Mouse (Mus musculus) cerebellum, adult 18-20 months (tissue): ENCODE measurements at regions not wholly inside any gene's neighbourhood (a gene's known extent, or its start where the extent isn't known, plus 50 kb on each side); places are given as distances from the start of the nearest gene placed in this dataset.
"Not testable (repeated sequence)": the region's sequence is repeated elsewhere in the genome, so short reads cannot be mapped to it uniquely, and the experiment has no call there.

Experiments
- DNase-seq, 2 experiments: peaks; one replicate each; pipeline ENCODE4 v3.0.0; 2021

- no peak for DNase-seq
Observed at GRCm38 (mm10) chr8:81286280-81287034, 55.9 kb upstream of the Inpp4b start.

GRCm38 (mm10) chr8:81260089-81260488, 82.3 kb upstream of the Inpp4b start:
- DNase-seq = peak in 1 of 2 experiments; percentile 4

GRCm38 (mm10) chr8:81223872-81224271, 118.5 kb upstream of the Inpp4b start:
- no peak for DNase-seq

GRCm38 (mm10) chr8:81187061-81187790, 155.1 kb upstream of the Inpp4b start:
- DNase-seq = not testable (repeated sequence)

GRCm38 (mm10) chr8:81175537-81175936, 160.8 kb upstream of the Usp38 start:
- DNase-seq = no peak

GRCm38 (mm10) chr8:81147239-81147638, 132.5 kb upstream of the Usp38 start:
- DNase-seq = no peak

- DNase-seq = no peak
Observed at GRCm38 (mm10) chr8:81106763-81107509, 92.2 kb upstream of the Usp38 start.

- DNase-seq = no peak
Observed at GRCm38 (mm10) chr8:81098963-81099362, 84.2 kb upstream of the Usp38 start.

- no peak for DNase-seq
Observed at GRCm38 (mm10) chr8:81097076-81097819, 82.5 kb upstream of the Usp38 start.

- DNase-seq = no peak
Observed at GRCm38 (mm10) chr8:81095237-81095636, 80.5 kb upstream of the Usp38 start.

- DNase-seq = no peak
Observed at GRCm38 (mm10) chr8:81080865-81081637, 66.3 kb upstream of the Usp38 start.

GRCm38 (mm10) chr8:81079887-81080300, 65.2 kb upstream of the Usp38 start:
- no peak for DNase-seq

GRCm38 (mm10) chr8:81069080-81069840, 54.5 kb upstream of the Usp38 start:
- DNase-seq = no peak

- DNase-seq = no peak
Observed at GRCm38 (mm10) chr8:81068519-81068918, 53.8 kb upstream of the Usp38 start.

- no peak for DNase-seq
Observed at GRCm38 (mm10) chr8:81066765-81067164, 52.0 kb upstream of the Usp38 start.
